Mouse (Mus musculus) kidney, adult 2 months (tissue): ENCODE data around the gene Ddx18. TPM values are rescaled to one million over a fixed set of nuclear protein-coding genes. Genes with fewer than 3 reads are reported as not detected.

Experiments used
- DNase-seq: peaks from one replicate; pipeline ENCODE4 v3.0.0; 2021
- H3K27ac ChIP-seq: fragments of 200-500 bp; 2 replicates; pipeline ENCODE4 v1.5.1; 2012; ENCODE audit warnings: low read depth, low read length, control low read depth, inconsistent platforms; ENCODE audit not compliant: insufficient read depth
- H3K27me3 ChIP-seq: fragments of 200-500 bp; replicated peaks from 2 replicates; pipeline ENCODE4 v1.6.1; 2012; ENCODE audit warnings: mild to moderate bottlenecking, moderate library complexity, low read length, inconsistent platforms; ENCODE audit not compliant: control insufficient read depth, insufficient read depth
- H3K36me3 ChIP-seq: fragments of 200-500 bp; 2 replicates; pipeline ENCODE4 v1.6.1; 2012; ENCODE audit warnings: mild to moderate bottlenecking, moderate library complexity, low read length, inconsistent platforms; ENCODE audit not compliant: control insufficient read depth, insufficient read depth
- H3K4me1 ChIP-seq: fragments of 200-500 bp; 2 replicates; pipeline ENCODE4 v1.6.1; 2011; ENCODE audit warnings: low read length; ENCODE audit not compliant: control insufficient read depth, insufficient read depth
- H3K4me3 ChIP-seq: fragments of 200-500 bp; 2 replicates; pipeline ENCODE4 v1.5.1; 2011; ENCODE audit warnings: mild to moderate bottlenecking, low read depth, low read length, control low read depth; ENCODE audit not compliant: insufficient read depth
- CTCF ChIP-seq: fragments of 200-500 bp; conservative IDR thresholded peaks from 2 replicates; pipeline ENCODE4 v1.5.1; 2011; ENCODE audit warnings: low read depth, mild to moderate bottlenecking, control low read depth, low read length, moderate library complexity, mixed read lengths; ENCODE audit not compliant: insufficient read depth, insufficient read length
- POLR2A ChIP-seq: fragments of 200-500 bp; IDR thresholded peaks from one replicate; pipeline ENCODE4 v1.6.1; 2011; ENCODE audit warnings: low read depth, low read length, control low read depth
- WGBS: fragments of 180-500 bp; shearing (Covaris S2); methylation state at CpG from one replicate; pipeline ENCODE4 v1.1.7; 2018; 5-methylcytosine and 5-hydroxymethylcytosine counted together
- polyA plus RNA-seq: library from polyadenylated mRNA; depleted of rRNA; stranded (reverse); fragments of >200 nt; gene quantifications from 2 replicates; pipeline ENCODE4 v1.2.3, GENCODE M21; 2012; rRNA removed

Ddx18 gene
- 30.3 and 42.4 TPM in 2 replicates for polyA plus RNA-seq

GRCm38 (mm10) chr1:121567521-121568489, at the start of gene Ddx18:
TSS of gene Ddx18 (minus strand) at chr1:121567989.
- no peaks in the 10 kb centered on the region for H3K27me3 ChIP-seq
- 6% methylated on average over 53 of the region's 53 CpGs for WGBS
- peak; percentile 97 for DNase-seq
- H3K27ac ChIP-seq, result no peak within 1 kb of the TSS
- H3K36me3 ChIP-seq, result peaks cover 4% of the 10 kb centered on the region
- H3K4me1 ChIP-seq, result no peaks in the 10 kb centered on the region
- TF ChIP-seq POLR2A (no peak), CTCF (peak; percentile 75)
- peak within 1 kb of the TSS; percentile 83 for H3K4me3 ChIP-seq

GRCm38 (mm10) chr1:121608000-121608399, 40.2 kb upstream of the Ddx18 start:
- 24% methylated on average over 7 of the region's 7 CpGs for WGBS

GRCm38 (mm10) chr1:121605118-121605517, 37.3 kb upstream of the Ddx18 start:
- Histone ChIP-seq H3K27me3 (no peaks in the 10 kb centered on the region), H3K27ac (no peak overlapping the region), H3K36me3 (no peaks in the 10 kb centered on the region), H3K4me3 (no peak overlapping the region), H3K4me1 (no peaks in the 10 kb centered on the region)
- 23% methylated on average over 6 of the region's 6 CpGs for WGBS
- peak; percentile 8 for DNase-seq
- TF ChIP-seq POLR2A (no peak), CTCF (no peak)

More at GRCm38 (mm10) chr1:121608000-121608399, 40.2 kb upstream of the Ddx18 start:
- Histone ChIP-seq H3K27ac (no peak overlapping the region), H3K36me3 (no peaks in the 10 kb centered on the region), H3K27me3 (no peaks in the 10 kb centered on the region), H3K4me3 (no peak overlapping the region), H3K4me1 (no peaks in the 10 kb centered on the region)
- no peak for TF ChIP-seq POLR2A
- no peak for TF ChIP-seq CTCF
- no peak for DNase-seq

DNA sequence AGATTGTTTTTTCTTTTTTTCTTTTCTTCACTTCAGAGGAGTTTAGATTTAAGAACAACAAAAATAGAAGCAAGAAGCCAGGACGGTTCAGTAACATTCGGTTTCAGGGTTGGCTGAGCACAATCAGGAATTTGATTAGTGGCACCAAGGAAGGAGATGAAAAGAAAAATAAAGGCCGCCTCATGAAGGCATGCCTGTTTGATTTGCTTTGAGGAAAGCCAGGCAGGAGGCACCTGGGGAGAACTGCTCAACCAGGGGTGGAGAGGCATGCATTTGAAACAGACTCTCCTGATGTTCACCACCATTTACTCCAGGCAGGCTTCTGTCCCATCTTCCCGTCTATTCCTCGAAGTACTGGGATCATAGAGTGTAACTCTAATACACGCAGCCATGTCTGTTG, 34.1 kb upstream of the Ddx18 start:
- TF ChIP-seq CTCF (no peak), POLR2A (no peak)
- DNase-seq, result no peak
- WGBS, result 33% methylated on average over 6 of the region's 6 CpGs
- no peak overlapping the region for H3K27ac ChIP-seq
- H3K36me3 ChIP-seq, result no peaks in the 10 kb centered on the region
- no peaks in the 10 kb centered on the region for H3K27me3 ChIP-seq
- no peak overlapping the region for H3K4me3 ChIP-seq
- no peaks in the 10 kb centered on the region for H3K4me1 ChIP-seq

GRCm38 (mm10) chr1:121601084-121601483, 33.3 kb upstream of the Ddx18 start:
- DNase-seq, result peak; percentile 20
- no peak overlapping the region for H3K27ac ChIP-seq
- WGBS, result 37% methylated on average over 1 of the region's 1 CpGs

DNA sequence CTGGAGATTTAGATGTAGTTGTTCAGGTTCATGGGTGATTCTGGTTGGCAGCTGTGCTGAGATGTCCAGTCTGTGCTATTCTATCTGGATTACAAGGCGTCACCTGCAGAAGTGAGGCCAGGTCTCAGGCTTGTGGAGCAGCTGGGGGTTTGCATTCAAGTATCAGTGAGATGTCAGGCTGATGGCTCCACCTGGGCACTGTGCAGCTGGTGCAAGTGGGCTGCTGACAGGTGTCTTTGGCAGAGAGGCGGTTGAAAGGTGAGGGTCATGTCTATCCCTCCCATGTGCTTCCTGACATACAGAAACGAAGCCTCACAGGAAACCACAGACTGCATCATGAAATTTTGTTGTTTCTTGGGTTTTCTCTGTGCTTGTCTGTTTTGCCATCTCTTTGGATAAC, 30.6 kb upstream of the Ddx18 start:
- no peaks in the 10 kb centered on the region for H3K4me1 ChIP-seq
- no peaks in the 10 kb centered on the region for H3K27me3 ChIP-seq
- no peak overlapping the region for H3K4me3 ChIP-seq
- TF ChIP-seq CTCF, result no peak
- H3K36me3 ChIP-seq, result no peaks in the 10 kb centered on the region
- no peak overlapping the region for H3K27ac ChIP-seq
- no peak for DNase-seq
- 47% methylated on average over 3 of the region's 3 CpGs for WGBS

More at GRCm38 (mm10) chr1:121601084-121601483, 33.3 kb upstream of the Ddx18 start:
- Histone ChIP-seq H3K36me3 (no peaks in the 10 kb centered on the region), H3K4me3 (no peak overlapping the region), H3K27me3 (no peaks in the 10 kb centered on the region), H3K4me1 (no peaks in the 10 kb centered on the region)
- TF ChIP-seq POLR2A (no peak), CTCF (peak; percentile 42; the same call in 1 of the 2 replicates)

GRCm38 (mm10) chr1:121596951-121597625, 29.3 kb upstream of the Ddx18 start:
- no peak for TF ChIP-seq CTCF
- no peak for TF ChIP-seq POLR2A
- H3K4me3 ChIP-seq, result no peak overlapping the region
- H3K36me3 ChIP-seq, result no peaks in the 10 kb centered on the region
- H3K27me3 ChIP-seq, result no peaks in the 10 kb centered on the region
- 15% methylated on average over 4 of the region's 4 CpGs for WGBS
- no peak for DNase-seq
- no peak overlapping the region for H3K27ac ChIP-seq
- H3K4me1 ChIP-seq, result no peaks in the 10 kb centered on the region
